Mouse (Mus musculus): ENCODE data around the gene Adh6b. TPM values are rescaled to one million over a fixed set of nuclear protein-coding genes. Genes with fewer than 3 reads are reported as not detected.

Gene Adh6b
- not detected in 2 replicates for polyA plus RNA-seq (2012; ENCODE audit: insufficient read depth, low replicate concordance)

- Histone ChIP-seq H3K4me1 (peaks cover 5% of the 10 kb centered on the region), H3K4me3 (replicated peaks) (no peak within 1 kb of the TSS), H3K36me3 (replicated peaks; ENCODE audit: low read length) (no peaks in the 10 kb centered on the region), H3K9me3 (no peaks in the 10 kb centered on the region), H3K27me3 (replicated peaks) (peaks cover 2% of the 10 kb centered on the region)
- no peak for TF ChIP-seq FLI1 (IDR thresholded peaks at IDR 0.05; ENCODE audit: low read length)
- no peak for TF ChIP-seq GATA1 (IDR thresholded peaks at IDR 0.05; ENCODE audit: borderline replicate concordance, low read length)
Observed at GRCm38 (mm10) chr3:138341471-138341870, at the start of gene Adh6b. TSS of gene Adh6b (plus strand) at chr3:138341775.

- peaks cover 20% of the 10 kb centered on the region for H3K9me3 ChIP-seq
- H3K4me3 ChIP-seq (replicated peaks), result no peak overlapping the region
- H3K36me3 ChIP-seq (replicated peaks; ENCODE audit: low read length), result no peaks in the 10 kb centered on the region
- H3K4me1 ChIP-seq, result no peaks in the 10 kb centered on the region
- TF ChIP-seq FLI1 (IDR thresholded peaks at IDR 0.05; ENCODE audit: low read length) (no peak), GATA1 (IDR thresholded peaks at IDR 0.05; ENCODE audit: borderline replicate concordance, low read length) (no peak)
- no peaks in the 10 kb centered on the region for H3K27me3 ChIP-seq (replicated peaks)
Observed at GRCm38 (mm10) chr3:138293298-138293895, 48.2 kb upstream of the Adh6b start.

- no peak overlapping the region for H3K4me3 ChIP-seq (replicated peaks)
- TF ChIP-seq GATA1 (IDR thresholded peaks at IDR 0.05; ENCODE audit: borderline replicate concordance, low read length) (no peak), FLI1 (IDR thresholded peaks at IDR 0.05; ENCODE audit: low read length) (no peak)
- no peaks in the 10 kb centered on the region for H3K27me3 ChIP-seq (replicated peaks)
- H3K9me3 ChIP-seq, result peaks cover 27% of the 10 kb centered on the region
- no peaks in the 10 kb centered on the region for H3K36me3 ChIP-seq (replicated peaks; ENCODE audit: low read length)
- H3K4me1 ChIP-seq, result no peaks in the 10 kb centered on the region
Observed at GRCm38 (mm10) chr3:138300130-138300529, 41.4 kb upstream of the Adh6b start.

GRCm38 (mm10) chr3:138302676-138303075 is 38.9 kb upstream of the Adh6b start:
- no peak for TF ChIP-seq FLI1 (IDR thresholded peaks at IDR 0.05; ENCODE audit: low read length)
- TF ChIP-seq GATA1 (IDR thresholded peaks at IDR 0.05; ENCODE audit: borderline replicate concordance, low read length), result no peak
- H3K4me1 ChIP-seq, result no peaks in the 10 kb centered on the region
- no peaks in the 10 kb centered on the region for H3K27me3 ChIP-seq (replicated peaks)
- peaks cover 15% of the 10 kb centered on the region for H3K9me3 ChIP-seq
- H3K4me3 ChIP-seq (replicated peaks), result no peak overlapping the region
- no peaks in the 10 kb centered on the region for H3K36me3 ChIP-seq (replicated peaks; ENCODE audit: low read length)

GRCm38 (mm10) chr3:138303771-138304488 is 37.6 kb upstream of the Adh6b start:
- Histone ChIP-seq H3K9me3 (peaks cover 2% of the 10 kb centered on the region), H3K27me3 (replicated peaks) (no peaks in the 10 kb centered on the region), H3K4me3 (replicated peaks) (no peak overlapping the region), H3K4me1 (no peaks in the 10 kb centered on the region), H3K36me3 (replicated peaks; ENCODE audit: low read length) (no peaks in the 10 kb centered on the region)
- TF ChIP-seq FLI1 (IDR thresholded peaks at IDR 0.05; ENCODE audit: low read length), result no peak
- no peak for TF ChIP-seq GATA1 (IDR thresholded peaks at IDR 0.05; ENCODE audit: borderline replicate concordance, low read length)

GRCm38 (mm10) chr3:138304489-138304871 is 37.1 kb upstream of the Adh6b start:
- Histone ChIP-seq H3K36me3 (replicated peaks; ENCODE audit: low read length) (no peaks in the 10 kb centered on the region), H3K4me3 (replicated peaks) (no peak overlapping the region), H3K27me3 (replicated peaks) (no peaks in the 10 kb centered on the region), H3K9me3 (no peaks in the 10 kb centered on the region), H3K4me1 (no peaks in the 10 kb centered on the region)
- no peak for TF ChIP-seq FLI1 (IDR thresholded peaks at IDR 0.05; ENCODE audit: low read length)
- TF ChIP-seq GATA1 (IDR thresholded peaks at IDR 0.05; ENCODE audit: borderline replicate concordance, low read length), result no peak

- TF ChIP-seq FLI1 (IDR thresholded peaks at IDR 0.05; ENCODE audit: low read length), result no peak
- TF ChIP-seq GATA1 (IDR thresholded peaks at IDR 0.05; ENCODE audit: borderline replicate concordance, low read length), result no peak
Observed at GRCm38 (mm10) chr3:138305486-138306289, 35.9 kb upstream of the Adh6b start.

GRCm38 (mm10) chr3:138306290-138306683 is 35.3 kb upstream of the Adh6b start:
- no peaks in the 10 kb centered on the region for H3K36me3 ChIP-seq (replicated peaks; ENCODE audit: low read length)
- H3K4me3 ChIP-seq (replicated peaks), result no peak overlapping the region
- 0 out of 2 replicates have a peak, but pooled peaks cover 2% of the 10 kb centered on the region for H3K9me3 ChIP-seq
- H3K27me3 ChIP-seq (replicated peaks), result no peaks in the 10 kb centered on the region
- no peaks in the 10 kb centered on the region for H3K4me1 ChIP-seq
- TF ChIP-seq FLI1 (IDR thresholded peaks at IDR 0.05; ENCODE audit: low read length) (no peak), GATA1 (IDR thresholded peaks at IDR 0.05; ENCODE audit: borderline replicate concordance, low read length) (no peak)

More at GRCm38 (mm10) chr3:138305486-138306289, 35.9 kb upstream of the Adh6b start:
- H3K9me3 ChIP-seq, result 0 out of 2 replicates have a peak, but pooled peaks cover 2% of the 10 kb centered on the region
- H3K4me1 ChIP-seq, result no peaks in the 10 kb centered on the region
- no peaks in the 10 kb centered on the region for H3K27me3 ChIP-seq (replicated peaks)
- no peak overlapping the region for H3K4me3 ChIP-seq (replicated peaks)
- no peaks in the 10 kb centered on the region for H3K36me3 ChIP-seq (replicated peaks; ENCODE audit: low read length)

GRCm38 (mm10) chr3:138309910-138310309 is 31.7 kb upstream of the Adh6b start:
- no peaks in the 10 kb centered on the region for H3K4me1 ChIP-seq
- TF ChIP-seq GATA1 (IDR thresholded peaks at IDR 0.05; ENCODE audit: borderline replicate concordance, low read length), result no peak
- 0 out of 2 replicates have a peak, but pooled peaks cover 2% of the 10 kb centered on the region for H3K9me3 ChIP-seq
- no peak overlapping the region for H3K4me3 ChIP-seq (replicated peaks)
- H3K27me3 ChIP-seq (replicated peaks), result no peaks in the 10 kb centered on the region
- H3K36me3 ChIP-seq (replicated peaks; ENCODE audit: low read length), result no peaks in the 10 kb centered on the region
